Mouse (Mus musculus): ENCODE measurements at regions not wholly inside any gene's neighbourhood (a gene's known extent, or its start where the extent isn't known, plus 50 kb on each side); places are given as distances from the start of the nearest gene placed in this dataset.

GRCm38 (mm10) chr10:17562410-17563350 is 160.3 kb upstream of the Cited2 start:
- no peak for TF ChIP-seq EP300 (IDR thresholded peaks at IDR 0.05; ENCODE audit: insufficient read depth, low read depth, low read length)
- no peak for TF ChIP-seq CTCF (IDR thresholded peaks at IDR 0.05; ENCODE audit: low read depth, low read length)
- TF ChIP-seq POLR2A (IDR thresholded peaks at IDR 0.05; ENCODE audit: insufficient read depth, low read length): no peak
- Histone ChIP-seq H3K27me3 (ENCODE audit: control insufficient read depth, insufficient read depth, low read length, poor library complexity, severe bottlenecking) (no peaks in the 10 kb centered on the region), H3K36me3 (ENCODE audit: control insufficient read depth, insufficient read depth, low read length, poor library complexity, severe bottlenecking) (no peaks in the 10 kb centered on the region), H3K9me3 (replicated peaks; ENCODE audit: control insufficient read depth, insufficient read depth, low read length, poor library complexity, severe bottlenecking) (no peaks in the 10 kb centered on the region), H3K4me3 (ENCODE audit: low read depth, low read length) (no peak overlapping the region), H3K4me1 (ENCODE audit: control insufficient read depth, insufficient read depth, low read length) (no peaks in the 10 kb centered on the region), H3K9ac (ENCODE audit: low read depth, poor library complexity, severe bottlenecking) (no peak overlapping the region), H3K27ac (ENCODE audit: insufficient read depth, low read length) (no peak overlapping the region)

DNA sequence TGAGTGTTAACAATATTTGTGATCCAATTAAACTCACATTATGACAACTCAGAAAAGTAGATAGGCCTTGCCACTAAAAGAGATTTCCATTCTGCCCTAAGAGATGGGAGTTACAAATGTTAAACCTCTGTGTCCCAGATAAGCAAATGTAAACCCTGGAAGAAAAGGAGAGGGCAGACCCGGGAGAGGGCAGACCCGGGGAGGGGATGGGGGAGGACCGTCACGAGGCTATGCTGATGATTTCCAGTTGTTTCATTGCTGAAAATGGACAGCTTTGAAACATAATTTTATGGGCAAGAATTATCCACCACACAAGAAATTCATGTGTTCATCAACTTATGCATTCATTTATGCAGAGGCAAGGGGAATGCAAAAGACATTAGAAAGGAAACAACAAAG is 159.7 kb upstream of the Cited2 start:
- H3K4me3 ChIP-seq (ENCODE audit: low read depth, low read length): no peak overlapping the region
- no peaks in the 10 kb centered on the region for H3K4me1 ChIP-seq (ENCODE audit: control insufficient read depth, insufficient read depth, low read length)
- H3K27ac ChIP-seq (ENCODE audit: insufficient read depth, low read length): no peak overlapping the region
- no peaks in the 10 kb centered on the region for H3K27me3 ChIP-seq (ENCODE audit: control insufficient read depth, insufficient read depth, low read length, poor library complexity, severe bottlenecking)
- H3K9me3 ChIP-seq (replicated peaks; ENCODE audit: control insufficient read depth, insufficient read depth, low read length, poor library complexity, severe bottlenecking): no peaks in the 10 kb centered on the region
- H3K9ac ChIP-seq (ENCODE audit: low read depth, poor library complexity, severe bottlenecking): no peak overlapping the region
- TF ChIP-seq EP300 (IDR thresholded peaks at IDR 0.05; ENCODE audit: insufficient read depth, low read depth, low read length) (no peak), POLR2A (IDR thresholded peaks at IDR 0.05; ENCODE audit: insufficient read depth, low read length) (no peak), CTCF (IDR thresholded peaks at IDR 0.05; ENCODE audit: low read depth, low read length) (no peak)
- no peaks in the 10 kb centered on the region for H3K36me3 ChIP-seq (ENCODE audit: control insufficient read depth, insufficient read depth, low read length, poor library complexity, severe bottlenecking)

DNA sequence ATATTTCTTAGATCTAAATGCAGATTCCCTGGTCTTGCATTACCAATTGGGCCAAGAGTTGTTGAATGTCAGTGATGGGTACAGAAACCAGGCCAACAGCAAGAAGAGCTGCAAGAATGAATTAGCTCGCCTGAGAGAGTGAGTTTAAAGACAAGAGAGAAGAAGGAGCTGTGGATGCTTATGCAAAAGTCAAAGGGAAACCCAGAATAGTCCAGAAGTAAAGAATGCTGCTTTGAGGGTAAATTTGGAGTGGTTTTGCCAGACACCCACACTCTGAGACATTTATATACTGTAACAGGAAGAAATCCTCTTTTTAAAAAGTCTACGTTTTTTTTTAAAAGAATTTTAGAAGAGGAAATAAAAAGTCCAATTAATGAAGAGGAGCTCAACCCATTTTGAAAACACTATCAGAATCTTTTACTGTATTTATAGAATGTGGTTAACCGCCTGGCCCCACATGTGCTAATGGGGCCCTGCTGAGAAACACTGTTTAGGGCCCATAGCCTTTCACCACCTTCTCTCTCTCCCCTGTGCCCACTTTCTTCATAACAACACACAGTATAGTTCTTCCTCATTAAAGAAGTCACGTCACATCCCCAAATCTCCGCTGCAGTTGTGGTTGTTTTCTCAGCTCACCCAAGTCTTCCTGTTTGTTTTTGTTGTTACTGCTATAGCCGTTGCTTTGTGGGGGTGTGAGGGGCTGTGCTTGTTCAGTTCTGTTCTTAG is 158.0 kb upstream of the Cited2 start:
- no peaks in the 10 kb centered on the region for H3K27me3 ChIP-seq (ENCODE audit: control insufficient read depth, insufficient read depth, low read length, poor library complexity, severe bottlenecking)
- H3K9ac ChIP-seq (ENCODE audit: low read depth, poor library complexity, severe bottlenecking): no peak overlapping the region
- H3K36me3 ChIP-seq (ENCODE audit: control insufficient read depth, insufficient read depth, low read length, poor library complexity, severe bottlenecking): no peaks in the 10 kb centered on the region
- H3K27ac ChIP-seq (ENCODE audit: insufficient read depth, low read length): no peak overlapping the region
- H3K4me1 ChIP-seq (ENCODE audit: control insufficient read depth, insufficient read depth, low read length): no peaks in the 10 kb centered on the region
- no peak overlapping the region for H3K4me3 ChIP-seq (ENCODE audit: low read depth, low read length)
- TF ChIP-seq EP300 (IDR thresholded peaks at IDR 0.05; ENCODE audit: insufficient read depth, low read depth, low read length) (no peak), CTCF (IDR thresholded peaks at IDR 0.05; ENCODE audit: low read depth, low read length) (no peak), POLR2A (IDR thresholded peaks at IDR 0.05; ENCODE audit: insufficient read depth, low read length) (no peak)
- no peaks in the 10 kb centered on the region for H3K9me3 ChIP-seq (replicated peaks; ENCODE audit: control insufficient read depth, insufficient read depth, low read length, poor library complexity, severe bottlenecking)

DNA sequence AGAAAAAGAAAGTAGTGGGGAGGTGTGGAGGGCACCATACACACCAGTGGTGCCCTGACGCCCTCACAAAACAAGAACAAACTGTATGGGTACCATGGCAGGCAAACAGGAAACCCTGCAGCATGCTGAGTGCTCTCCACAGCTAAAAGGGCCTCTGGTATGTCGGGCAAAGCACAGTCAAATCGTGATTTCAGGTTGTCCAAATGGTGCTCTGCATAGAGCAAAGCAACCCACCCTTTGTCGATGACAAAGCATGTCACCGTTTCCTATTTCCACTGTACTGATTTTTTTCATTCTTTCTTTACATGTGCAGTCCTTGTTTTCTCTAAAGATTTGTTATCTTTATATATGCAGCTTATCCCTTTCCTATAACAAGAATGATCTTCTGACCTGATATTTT is 156.0 kb upstream of the Cited2 start:
- H3K9ac ChIP-seq (ENCODE audit: low read depth, poor library complexity, severe bottlenecking): no peak overlapping the region
- no peaks in the 10 kb centered on the region for H3K4me1 ChIP-seq (ENCODE audit: control insufficient read depth, insufficient read depth, low read length)
- no peaks in the 10 kb centered on the region for H3K36me3 ChIP-seq (ENCODE audit: control insufficient read depth, insufficient read depth, low read length, poor library complexity, severe bottlenecking)
- H3K9me3 ChIP-seq (replicated peaks; ENCODE audit: control insufficient read depth, insufficient read depth, low read length, poor library complexity, severe bottlenecking): peaks cover 1% of the 10 kb centered on the region
- H3K27ac ChIP-seq (ENCODE audit: insufficient read depth, low read length): no peak overlapping the region
- no peak for TF ChIP-seq POLR2A (IDR thresholded peaks at IDR 0.05; ENCODE audit: insufficient read depth, low read length)
- TF ChIP-seq EP300 (IDR thresholded peaks at IDR 0.05; ENCODE audit: insufficient read depth, low read depth, low read length): no peak
- no peak for TF ChIP-seq CTCF (IDR thresholded peaks at IDR 0.05; ENCODE audit: low read depth, low read length)
- no peak overlapping the region for H3K4me3 ChIP-seq (ENCODE audit: low read depth, low read length)
- no peaks in the 10 kb centered on the region for H3K27me3 ChIP-seq (ENCODE audit: control insufficient read depth, insufficient read depth, low read length, poor library complexity, severe bottlenecking)

DNA sequence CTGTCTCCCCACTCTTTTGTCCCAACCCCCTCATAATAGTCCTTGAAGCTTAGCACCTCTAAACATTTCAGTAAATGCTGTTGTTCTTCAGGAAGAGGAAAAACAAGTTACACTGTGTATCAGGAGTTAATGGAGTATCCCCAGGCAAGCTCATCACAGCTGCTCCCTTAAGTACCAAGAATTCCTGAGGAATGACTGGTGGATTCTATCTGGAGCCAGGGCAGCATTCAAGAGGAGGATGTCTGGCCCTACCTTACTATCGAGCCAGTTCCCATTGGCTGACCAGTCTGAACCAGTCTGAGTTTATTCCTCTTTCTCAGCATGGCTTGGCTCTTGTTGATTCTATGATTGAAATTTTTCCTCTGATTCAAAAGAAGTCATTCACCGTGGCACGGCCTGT is 155.4 kb upstream of the Cited2 start:
- Histone ChIP-seq H3K36me3 (ENCODE audit: control insufficient read depth, insufficient read depth, low read length, poor library complexity, severe bottlenecking) (no peaks in the 10 kb centered on the region), H3K27me3 (ENCODE audit: control insufficient read depth, insufficient read depth, low read length, poor library complexity, severe bottlenecking) (no peaks in the 10 kb centered on the region), H3K9me3 (replicated peaks; ENCODE audit: control insufficient read depth, insufficient read depth, low read length, poor library complexity, severe bottlenecking) (peaks cover 3% of the 10 kb centered on the region), H3K9ac (ENCODE audit: low read depth, poor library complexity, severe bottlenecking) (no peak overlapping the region), H3K4me3 (ENCODE audit: low read depth, low read length) (no peak overlapping the region), H3K27ac (ENCODE audit: insufficient read depth, low read length) (no peak overlapping the region), H3K4me1 (ENCODE audit: control insufficient read depth, insufficient read depth, low read length) (no peaks in the 10 kb centered on the region)
- TF ChIP-seq EP300 (IDR thresholded peaks at IDR 0.05; ENCODE audit: insufficient read depth, low read depth, low read length) (no peak), CTCF (IDR thresholded peaks at IDR 0.05; ENCODE audit: low read depth, low read length) (no peak), POLR2A (IDR thresholded peaks at IDR 0.05; ENCODE audit: insufficient read depth, low read length) (no peak)

Measured in ES-Bruce4 (cell line).